7 mouse cellular contexts compared by ENCODE assay signal in genomic region chr3:146682140-146682651, GRCm38 (mm10). TPM values are rescaled to one million over a fixed set of nuclear protein-coding genes. Genes with fewer than 3 reads are reported as not detected.
DNase-seq lines count a peak whose midpoint lies in the region; ATAC-seq lines count a peak whose summit lies in the region.

No protein-coding gene starts in this region.

- intact Hi-C loops in gastrocnemius, postnatal 14 days (cut with DNase I; ENCODE audit: low total_unique reads): no loop called here

- peak; percentile 60 for ATAC-seq in inflammation-experienced regulatory T-cells, adult 6 months

- H3K27ac ChIP-seq in brown adipose tissue, adult 24 weeks (replicated peaks; ENCODE audit: low read depth, low read length): no peak overlapping the region; the same call in 1 of the 2 replicates

- DNase-seq in adrenal gland, adult 18-20 months (ENCODE audit: low spot score in 2 of 2): peak; percentile 45 to 50
- DNase-seq in gastrocnemius, postnatal 14 days: peak; percentile 59
- peak; percentile 59 to 66 for DNase-seq in left cerebral cortex, adult 18-20 months (ENCODE audit: low spot score in 2 of 2)
- peak; percentile 14 for DNase-seq in lung, postnatal 25 days (ENCODE audit: low spot score)
- DNase-seq in right cerebral cortex, postnatal 10 days (ENCODE audit: low spot score in 2 of 2): peak; percentile 84 to 87

- H3K4me1 ChIP-seq in brown adipose tissue, adult 24 weeks (ENCODE audit: control insufficient read depth, insufficient read depth, insufficient read length, low read length): no peaks in the 10 kb centered on the region

- peak overlapping the region; percentile 41 for H3K4me3 ChIP-seq in brown adipose tissue, adult 24 weeks (ENCODE audit: insufficient read depth, low read depth, low read length)

RNA-seq across cellular contexts. Expression of gene Samd13, which starts 3.2 kb away (rescaled TPM):
- total RNA-seq in adrenal gland, adult 18-20 months (2021): under 1 TPM in 1 of 2 experiments, not detected in 1; 0.58 TPM
- not detected in 2 replicates for polyA plus RNA-seq in brown adipose tissue, adult 24 weeks (2012; ENCODE audit: insufficient read depth, insufficient read length, missing spikeins)
- total RNA-seq in gastrocnemius, postnatal 14 days (2021): 1 to 10 TPM in 1 of 2 experiments, under 1 TPM in 1; 0.57 to 1.7 TPM
- under 1 TPM in 1 of 3 experiments, not detected in 2; 0.78 TPM for polyA plus RNA-seq in inflammation-experienced regulatory T-cells, adult 6 months (2017; shearing (Covaris generic))
- total RNA-seq in left cerebral cortex, adult 18-20 months (2021): under 1 TPM; 0.23 to 0.59 TPM

RNA-seq across cellular contexts. Expression of gene 4930503B20Rik, which starts 31.1 kb away (rescaled TPM):
- not detected for total RNA-seq in adrenal gland, adult 18-20 months (2021)
- polyA plus RNA-seq in brown adipose tissue, adult 24 weeks (2012; ENCODE audit: insufficient read depth, insufficient read length, missing spikeins): not detected in 2 replicates
- not detected for total RNA-seq in gastrocnemius, postnatal 14 days (2021)
- not detected for polyA plus RNA-seq in inflammation-experienced regulatory T-cells, adult 6 months (2017; shearing (Covaris generic))
- not detected for total RNA-seq in left cerebral cortex, adult 18-20 months (2021)

Comparison
In these comparisons a context has a peak if more than half of its experiments do, and no peak if none do; other contexts are left out.
1. DNase-seq: peak in every context shown above with its lines; median percentile 86 in right cerebral cortex, postnatal 10 days; 62 in left cerebral cortex, adult 18-20 months; 59 in gastrocnemius, postnatal 14 days; 48 in adrenal gland, adult 18-20 months; 14 in lung, postnatal 25 days.